ENCODE assay signal across 11 mouse cellular contexts in genomic region chr14:30455801-30456595, GRCm38 (mm10). TPM values are rescaled to one million over a fixed set of nuclear protein-coding genes. Genes with fewer than 3 reads are reported as not detected.
DNase-seq lines count a peak whose midpoint lies in the region; ATAC-seq lines count a peak whose summit lies in the region.
"Had no signal": no experiment of that assay in that cellular context is flagged by ENCODE, and none has a peak within 500 bp of the region (broad histone marks: within the 10 kb centered on the region; RNA-seq: fewer than 3 reads in every experiment).

No protein-coding gene starts in this region.

- no peaks in the 10 kb centered on the region for H3K36me3 ChIP-seq in forebrain, embryonic 14.5 days (ENCODE audit: control insufficient read depth, insufficient read depth, low read length)
- no peaks in the 10 kb centered on the region for H3K36me3 ChIP-seq in forebrain, embryonic 13.5 days (ENCODE audit: poor library complexity, severe bottlenecking)
- H3K36me3 ChIP-seq in limb, embryonic 12.5 days: no peaks in the 10 kb centered on the region
- H3K36me3 ChIP-seq in limb, embryonic 10.5 days: no peaks in the 10 kb centered on the region
- no peaks in the 10 kb centered on the region for H3K36me3 ChIP-seq in limb, embryonic 13.5 days
- no peaks in the 10 kb centered on the region for H3K36me3 ChIP-seq in stomach, embryonic 14.5 days (ENCODE audit: control insufficient read depth, insufficient read depth, low read length)

- H3K4me2 ChIP-seq in forebrain, embryonic 14.5 days (ENCODE audit: low read length): no peak overlapping the region
- no peak overlapping the region for H3K4me2 ChIP-seq in forebrain, embryonic 13.5 days
- peak overlapping the region; percentile 25; the same call in 1 of the 2 replicates for H3K4me2 ChIP-seq in limb, embryonic 12.5 days
- H3K4me2 ChIP-seq in limb, embryonic 13.5 days (replicated peaks): peak overlapping the region; percentile 23; the same call in 1 of the 2 replicates
- 0 out of 2 replicates have a peak overlapping the region, but pooled peaks have one; percentile 10 for H3K4me2 ChIP-seq in stomach, embryonic 14.5 days (replicated peaks; ENCODE audit: low read depth, low read length)

- 21% methylated on average over 13 of the region's 13 CpGs for WGBS in forebrain, embryonic 14.5 days
- 23% methylated on average over 13 of the region's 13 CpGs for WGBS in forebrain, embryonic 13.5 days
- 28% methylated on average over 13 of the region's 13 CpGs for WGBS in limb, embryonic 12.5 days
- WGBS in limb, embryonic 10.5 days: 33% methylated on average over 12 of the region's 13 CpGs
- WGBS in limb, embryonic 13.5 days: 22% methylated on average over 12 of the region's 13 CpGs
- 18% methylated on average over 13 of the region's 13 CpGs for WGBS in stomach, embryonic 14.5 days

- no peaks in the 10 kb centered on the region for H3K27me3 ChIP-seq in forebrain, embryonic 14.5 days (replicated peaks; ENCODE audit: control insufficient read depth, insufficient read depth, low read length)
- 0 out of 2 replicates have a peak, but pooled peaks cover 9% of the 10 kb centered on the region for H3K27me3 ChIP-seq in forebrain, embryonic 13.5 days
- peaks cover 16% of the 10 kb centered on the region for H3K27me3 ChIP-seq in limb, embryonic 12.5 days
- peaks cover 49% of the 10 kb centered on the region for H3K27me3 ChIP-seq in limb, embryonic 10.5 days (ENCODE audit: low read depth, poor library complexity, severe bottlenecking)
- H3K27me3 ChIP-seq in limb, embryonic 13.5 days: peaks cover 23% of the 10 kb centered on the region
- H3K27me3 ChIP-seq in stomach, embryonic 14.5 days (ENCODE audit: control insufficient read depth, insufficient read depth, low read length): no peaks in the 10 kb centered on the region

- H3K4me3 ChIP-seq in forebrain, embryonic 14.5 days (ENCODE audit: low read depth, low read length): no peak overlapping the region
- H3K4me3 ChIP-seq in forebrain, embryonic 13.5 days: no peak overlapping the region
- H3K4me3 ChIP-seq in limb, embryonic 12.5 days (replicated peaks): no peak overlapping the region
- H3K4me3 ChIP-seq in limb, embryonic 10.5 days: no peak overlapping the region
- no peak overlapping the region for H3K4me3 ChIP-seq in limb, embryonic 13.5 days
- H3K4me3 ChIP-seq in stomach, embryonic 14.5 days (ENCODE audit: low read depth, low read length): no peak overlapping the region

- no peak overlapping the region for H3K27ac ChIP-seq in forebrain, embryonic 14.5 days (ENCODE audit: low read depth, low read length)
- no peak overlapping the region for H3K27ac ChIP-seq in forebrain, embryonic 13.5 days
- no peak overlapping the region for H3K27ac ChIP-seq in limb, embryonic 12.5 days
- no peak overlapping the region for H3K27ac ChIP-seq in limb, embryonic 10.5 days
- H3K27ac ChIP-seq in limb, embryonic 13.5 days: no peak overlapping the region
- no peak overlapping the region for H3K27ac ChIP-seq in stomach, embryonic 14.5 days (ENCODE audit: low read length)

- H3K9ac ChIP-seq in forebrain, embryonic 14.5 days (ENCODE audit: low read length): 0 out of 2 replicates have a peak overlapping the region, but pooled peaks have one; percentile 32
- H3K9ac ChIP-seq in forebrain, embryonic 13.5 days: no peak overlapping the region
- H3K9ac ChIP-seq in limb, embryonic 12.5 days (replicated peaks): no peak overlapping the region; the same call in 1 of the 2 replicates
- no peak overlapping the region for H3K9ac ChIP-seq in limb, embryonic 13.5 days
- no peak overlapping the region for H3K9ac ChIP-seq in stomach, embryonic 14.5 days (replicated peaks; ENCODE audit: low read depth, low read length)

- no peak for DNase-seq in forebrain, embryonic 14.5 days (ENCODE audit: low spot score)
- DNase-seq in limb, embryonic 10.5 days (ENCODE audit: low spot score): no peak
- no peak for DNase-seq in natural killer cell, adult 2 months (ENCODE audit: low spot score in 2 of 2)
- no peak for DNase-seq in frontal cortex, postnatal 10 days (ENCODE audit: low spot score in 2 of 2)
- DNase-seq: cerebellum, adult 18-20 months; kidney, adult 2 months had no signal

- ATAC-seq in forebrain, embryonic 14.5 days: no peak
- no peak for ATAC-seq in forebrain, embryonic 13.5 days
- ATAC-seq in limb, embryonic 12.5 days (ENCODE audit: insufficient number of reproducible peaks, insufficient read depth, low FRiP score, low TSS enrichment, low read depth): no peak
- no peak for ATAC-seq in limb, embryonic 13.5 days (ENCODE audit: low FRiP score, low read depth)
- no peak for ATAC-seq in stomach, embryonic 14.5 days (ENCODE audit: insufficient number of reproducible peaks, insufficient read depth, low FRiP score, low read depth)

- H3K4me1 ChIP-seq in forebrain, embryonic 14.5 days (ENCODE audit: control insufficient read depth, insufficient read depth, low read length): no peaks in the 10 kb centered on the region
- H3K4me1 ChIP-seq in forebrain, embryonic 13.5 days: no peaks in the 10 kb centered on the region
- peaks cover 12% of the 10 kb centered on the region; the same call in 1 of the 2 replicates for H3K4me1 ChIP-seq in limb, embryonic 12.5 days (replicated peaks)
- H3K4me1 ChIP-seq in limb, embryonic 10.5 days: peaks cover 6% of the 10 kb centered on the region; the same call in 1 of the 2 replicates
- H3K4me1 ChIP-seq in limb, embryonic 13.5 days: peaks cover 14% of the 10 kb centered on the region
- no peaks in the 10 kb centered on the region for H3K4me1 ChIP-seq in stomach, embryonic 14.5 days (ENCODE audit: control insufficient read depth, insufficient read depth, low read length)

- no peaks in the 10 kb centered on the region for H3K9me3 ChIP-seq in forebrain, embryonic 14.5 days (replicated peaks; ENCODE audit: control insufficient read depth, low read length)
- no peaks in the 10 kb centered on the region for H3K9me3 ChIP-seq in forebrain, embryonic 13.5 days (replicated peaks)
- no peaks in the 10 kb centered on the region for H3K9me3 ChIP-seq in limb, embryonic 12.5 days
- no peaks in the 10 kb centered on the region for H3K9me3 ChIP-seq in limb, embryonic 10.5 days (replicated peaks)
- no peaks in the 10 kb centered on the region for H3K9me3 ChIP-seq in limb, embryonic 13.5 days
- H3K9me3 ChIP-seq in stomach, embryonic 14.5 days (ENCODE audit: control insufficient read depth, low read depth, low read length): no peaks in the 10 kb centered on the region

RNA-seq across cellular contexts. Expression of gene Dcp1a, which starts 23.3 kb away (rescaled TPM):
- 12.3 and 14.9 TPM in 2 replicates for polyA plus RNA-seq in forebrain, embryonic 14.5 days (2014; fragmentation: Nextera tagmentation; extraction: Ambion mirVana)
- polyA plus RNA-seq in forebrain, embryonic 13.5 days (2015; fragmentation: Nextera tagmentation; extraction: Ambion mirVana): 21.6 and 22.5 TPM in 2 replicates
- 38.1 and 47.2 TPM in 2 replicates for polyA plus RNA-seq in limb, embryonic 12.5 days (2016; fragmentation: Nextera tagmentation; extraction: Ambion mirVana)
- 37.7 and 46.2 TPM in 2 replicates for polyA plus RNA-seq in limb, embryonic 10.5 days (2016; fragmentation: Nextera tagmentation; extraction: Ambion mirVana)
- 32.1 and 35.6 TPM in 2 replicates for polyA plus RNA-seq in limb, embryonic 13.5 days (2015; fragmentation: Nextera tagmentation; extraction: Ambion mirVana)
- polyA plus RNA-seq in stomach, embryonic 14.5 days (2014; fragmentation: Nextera tagmentation; extraction: Ambion mirVana): 28.9 and 35.5 TPM in 2 replicates

RNA-seq across cellular contexts. Expression of gene Cacna1d, which starts 35.3 kb away (rescaled TPM):
- polyA plus RNA-seq in forebrain, embryonic 14.5 days (2014; fragmentation: Nextera tagmentation; extraction: Ambion mirVana): 4.3 and 5.9 TPM in 2 replicates
- 4.4 and 4.5 TPM in 2 replicates for polyA plus RNA-seq in forebrain, embryonic 13.5 days (2015; fragmentation: Nextera tagmentation; extraction: Ambion mirVana)
- 3.0 and 3.6 TPM in 2 replicates for polyA plus RNA-seq in limb, embryonic 12.5 days (2016; fragmentation: Nextera tagmentation; extraction: Ambion mirVana)
- 0.73 and 1.2 TPM in 2 replicates for polyA plus RNA-seq in limb, embryonic 10.5 days (2016; fragmentation: Nextera tagmentation; extraction: Ambion mirVana)
- 2.9 and 4.7 TPM in 2 replicates for polyA plus RNA-seq in limb, embryonic 13.5 days (2015; fragmentation: Nextera tagmentation; extraction: Ambion mirVana)
- 15.3 and 19.3 TPM in 2 replicates for polyA plus RNA-seq in stomach, embryonic 14.5 days (2014; fragmentation: Nextera tagmentation; extraction: Ambion mirVana)
- polyA plus RNA-seq: C2C12 had no signal

Comparison
In these comparisons a context has a peak if more than half of its experiments do, and no peak if none do; other contexts are left out.
1. H3K4me2 ChIP-seq: peak in limb, embryonic 12.5 days (single experiment), limb, embryonic 13.5 days (single experiment) and stomach, embryonic 14.5 days (single experiment); none in forebrain, embryonic 14.5 days (single experiment) and forebrain, embryonic 13.5 days (single experiment).